Mouse (Mus musculus): ENCODE results near the gene Hmga2. TPM values are rescaled to one million over a fixed set of nuclear protein-coding genes. Genes with fewer than 3 reads are reported as not detected.
A peak's percentile ranks its signal among the peaks of the same experiment; 100 is the strongest.

The Hmga2 gene
- polyA plus RNA-seq, 1 experiment from 2014 or later: 24.7 TPM

DNA sequence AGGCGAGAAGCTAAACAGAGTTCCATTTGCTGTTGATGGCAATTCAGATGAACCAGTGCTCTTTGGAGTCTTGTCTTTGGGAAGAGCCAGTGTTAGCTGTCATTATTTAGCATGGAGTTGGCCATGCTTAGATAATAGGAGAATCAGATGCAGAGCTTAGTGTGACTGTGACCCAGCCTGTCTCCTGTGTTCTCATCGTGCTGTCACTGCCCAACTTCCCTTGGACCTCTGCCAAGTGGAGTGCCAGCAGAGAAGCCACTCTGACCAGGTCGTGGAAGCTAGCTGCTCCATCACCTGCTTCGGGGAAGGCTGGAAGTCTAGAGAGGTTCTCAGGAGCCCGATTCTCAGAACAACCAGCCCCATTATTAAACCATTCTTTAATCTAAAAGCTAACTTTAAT, 73.3 kb downstream of the Hmga2 start:
- ATAC-seq (ENCODE audit: low FRiP score, low read depth): no peak
- 68% methylated on average over 5 of the region's 5 CpGs for WGBS
- no peaks in the 10 kb centered on the region for H3K9me3 ChIP-seq
- H3K27me3 ChIP-seq (replicated peaks): no peaks in the 10 kb centered on the region
- H3K27ac ChIP-seq: no peak overlapping the region
- H3K9ac ChIP-seq: no peak overlapping the region
- H3K4me3 ChIP-seq: no peak overlapping the region
- H3K4me2 ChIP-seq (replicated peaks): no peak overlapping the region
- peaks cover 6% of the 10 kb centered on the region; the same call in 1 of the 2 replicates for H3K4me1 ChIP-seq
- H3K36me3 ChIP-seq: no peaks in the 10 kb centered on the region

GRCm38 (mm10) chr10:120401787-120402186, 74.5 kb downstream of the Hmga2 start:
- 61% methylated on average over 8 of the region's 8 CpGs for WGBS
- H3K4me1 ChIP-seq: peaks cover 6% of the 10 kb centered on the region

GRCm38 (mm10) chr10:120399846-120400510, 76.3 kb downstream of the Hmga2 start:
- H3K4me1 ChIP-seq: peaks cover 6% of the 10 kb centered on the region
- no peak overlapping the region for H3K9ac ChIP-seq
- WGBS: 72% methylated on average over 9 of the region's 9 CpGs
- H3K4me2 ChIP-seq (replicated peaks): no peak overlapping the region
- no peaks in the 10 kb centered on the region for H3K27me3 ChIP-seq (replicated peaks)
- H3K4me3 ChIP-seq: no peak overlapping the region
- no peaks in the 10 kb centered on the region for H3K36me3 ChIP-seq
- ATAC-seq (ENCODE audit: low FRiP score, low read depth): no peak
- no peaks in the 10 kb centered on the region for H3K9me3 ChIP-seq
- no peak overlapping the region for H3K27ac ChIP-seq

More at GRCm38 (mm10) chr10:120401787-120402186, 74.5 kb downstream of the Hmga2 start:
- Histone ChIP-seq H3K27me3 (replicated peaks) (no peaks in the 10 kb centered on the region), H3K9ac (no peak overlapping the region), H3K27ac (no peak overlapping the region), H3K9me3 (no peaks in the 10 kb centered on the region), H3K36me3 (no peaks in the 10 kb centered on the region), H3K4me2 (replicated peaks) (no peak overlapping the region), H3K4me3 (no peak overlapping the region)
- no peak for ATAC-seq (ENCODE audit: low FRiP score, low read depth)

DNA sequence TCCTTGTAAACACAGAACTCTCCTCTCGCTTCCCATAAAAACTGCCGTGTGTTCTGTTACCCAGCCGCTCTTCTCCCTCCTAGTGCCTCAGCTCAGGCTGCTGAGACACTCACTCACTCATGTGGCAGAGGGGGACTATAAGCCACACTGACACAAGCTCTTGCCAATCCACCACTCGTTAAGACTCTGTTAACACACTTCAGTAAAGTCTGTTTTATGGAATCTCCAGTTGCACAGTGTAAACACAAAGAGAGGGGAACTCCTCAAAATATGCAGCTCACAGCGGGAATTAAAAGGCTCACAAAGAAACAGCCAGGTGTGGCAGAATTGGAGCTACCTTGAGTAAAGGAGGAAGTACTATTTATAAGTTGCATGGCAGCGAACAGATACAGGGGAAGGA, 77.5 kb downstream of the Hmga2 start:
- Histone ChIP-seq H3K36me3 (no peaks in the 10 kb centered on the region), H3K9me3 (no peaks in the 10 kb centered on the region), H3K4me2 (replicated peaks) (no peak overlapping the region), H3K4me3 (no peak overlapping the region), H3K27me3 (replicated peaks) (no peaks in the 10 kb centered on the region), H3K9ac (no peak overlapping the region), H3K4me1 (peaks cover 6% of the 10 kb centered on the region), H3K27ac (no peak overlapping the region)
- ATAC-seq (ENCODE audit: low FRiP score, low read depth): no peak
- 54% methylated on average over 6 of the region's 6 CpGs for WGBS

DNA sequence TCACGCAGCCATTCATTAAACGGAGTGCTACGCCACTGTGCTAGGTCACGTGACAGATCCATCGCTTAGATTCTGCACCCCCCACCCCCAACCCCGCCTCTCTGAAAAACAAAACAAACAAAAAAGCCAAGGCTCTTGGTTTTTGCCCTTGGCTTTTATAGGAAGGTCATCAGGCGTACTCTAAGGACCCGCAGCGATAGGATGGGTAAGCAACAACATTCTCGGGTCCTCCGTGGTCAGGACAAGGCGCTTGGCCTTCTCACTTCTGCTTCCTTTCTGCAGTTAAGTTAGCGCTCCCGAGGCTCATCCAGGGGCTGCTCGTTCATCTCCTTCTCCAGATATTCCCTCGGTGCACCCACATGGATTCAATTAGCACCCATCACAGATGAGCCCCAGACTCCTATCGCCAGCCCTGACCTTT, 79.0 kb downstream of the Hmga2 start:
- no peaks in the 10 kb centered on the region for H3K27me3 ChIP-seq (replicated peaks)
- H3K4me2 ChIP-seq (replicated peaks): no peak overlapping the region
- peaks cover 3% of the 10 kb centered on the region for H3K4me1 ChIP-seq
- H3K36me3 ChIP-seq: no peaks in the 10 kb centered on the region
- H3K9me3 ChIP-seq: no peaks in the 10 kb centered on the region
- H3K9ac ChIP-seq: no peak overlapping the region
- ATAC-seq (ENCODE audit: low FRiP score, low read depth): no peak
- no peak overlapping the region for H3K27ac ChIP-seq
- no peak overlapping the region for H3K4me3 ChIP-seq
- WGBS: 73% methylated on average over 17 of the region's 17 CpGs

DNA sequence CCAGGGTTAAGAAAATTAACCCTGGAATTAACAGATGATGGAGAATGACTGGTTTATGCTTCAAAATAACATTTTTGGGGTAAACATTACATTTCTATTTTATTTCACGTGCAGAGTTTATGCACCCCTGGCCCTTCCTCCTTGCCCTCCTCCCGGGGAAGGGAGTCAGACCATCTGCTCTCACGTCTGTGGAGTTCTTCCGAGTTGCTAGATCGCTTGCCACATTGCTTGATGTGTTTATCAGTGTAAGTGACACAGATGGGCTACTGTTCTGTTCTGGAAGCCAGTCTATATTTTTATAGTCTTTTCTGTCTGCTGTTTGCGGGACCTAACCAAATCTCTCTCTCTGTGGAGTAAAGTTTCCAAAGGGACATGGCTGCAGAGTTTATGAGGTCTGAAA, 80.7 kb downstream of the Hmga2 start:
- no peak overlapping the region for H3K27ac ChIP-seq
- H3K4me2 ChIP-seq (replicated peaks): no peak overlapping the region
- H3K9me3 ChIP-seq: no peaks in the 10 kb centered on the region
- no peaks in the 10 kb centered on the region for H3K36me3 ChIP-seq
- H3K4me1 ChIP-seq: peaks cover 17% of the 10 kb centered on the region
- no peak for ATAC-seq (ENCODE audit: low FRiP score, low read depth)
- H3K9ac ChIP-seq: no peak overlapping the region
- H3K27me3 ChIP-seq (replicated peaks): peaks cover 2% of the 10 kb centered on the region
- no peak overlapping the region for H3K4me3 ChIP-seq
- 70% methylated on average over 6 of the region's 6 CpGs for WGBS

DNA sequence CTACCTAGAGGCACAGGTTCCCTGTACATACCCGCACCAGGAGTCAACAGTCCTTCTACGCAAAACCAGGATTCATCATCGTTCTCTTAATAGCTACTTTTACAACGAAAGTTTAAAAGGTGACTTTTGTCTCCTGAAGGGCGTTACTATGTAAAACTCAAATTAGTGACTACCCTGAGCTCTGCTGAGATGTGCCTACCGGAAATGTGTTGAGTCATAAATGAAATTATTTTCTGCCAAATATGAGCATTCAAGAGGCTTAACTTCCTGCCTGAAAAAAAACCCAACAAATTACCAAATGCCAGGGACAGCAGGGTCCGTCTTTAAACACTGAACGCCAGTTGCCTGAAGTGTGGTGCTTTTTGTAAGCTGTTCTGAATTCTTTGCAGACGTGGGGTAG, 81.5 kb downstream of the Hmga2 start:
- Histone ChIP-seq H3K9me3 (no peaks in the 10 kb centered on the region), H3K4me1 (peaks cover 17% of the 10 kb centered on the region), H3K27me3 (replicated peaks) (peaks cover 8% of the 10 kb centered on the region), H3K4me3 (no peak overlapping the region), H3K27ac (no peak overlapping the region), H3K4me2 (replicated peaks) (no peak overlapping the region), H3K36me3 (no peaks in the 10 kb centered on the region), H3K9ac (no peak overlapping the region)
- WGBS: 88% methylated on average over 9 of the region's 9 CpGs
- no peak for ATAC-seq (ENCODE audit: low FRiP score, low read depth)

GRCm38 (mm10) chr10:120391971-120392716, 84.1 kb downstream of the Hmga2 start:
- H3K9ac ChIP-seq: no peak overlapping the region; the same call in 1 of the 2 replicates
- 16% methylated on average over 14 of the region's 14 CpGs for WGBS

GRCm38 (mm10) chr10:120390912-120391835, 85.1 kb downstream of the Hmga2 start:
- H3K4me1 ChIP-seq: peaks cover 31% of the 10 kb centered on the region
- peak overlapping the region; percentile 4; the same call in 1 of the 2 replicates for H3K4me3 ChIP-seq
- no peaks in the 10 kb centered on the region for H3K9me3 ChIP-seq
- WGBS: 5% methylated on average over 28 of the region's 28 CpGs
- H3K27ac ChIP-seq: no peak overlapping the region
- H3K9ac ChIP-seq: peak overlapping the region; percentile 13; the same call in 1 of the 2 replicates
- no peak for ATAC-seq (ENCODE audit: low FRiP score, low read depth)
- no peaks in the 10 kb centered on the region for H3K36me3 ChIP-seq
- H3K27me3 ChIP-seq (replicated peaks): peaks cover 11% of the 10 kb centered on the region
- peak overlapping the region; percentile 54 for H3K4me2 ChIP-seq (replicated peaks)

More at GRCm38 (mm10) chr10:120391971-120392716, 84.1 kb downstream of the Hmga2 start:
- no peak for ATAC-seq (ENCODE audit: low FRiP score, low read depth)
- Histone ChIP-seq H3K4me2 (replicated peaks) (peak overlapping the region; percentile 54), H3K4me1 (peaks cover 29% of the 10 kb centered on the region), H3K27me3 (replicated peaks) (peaks cover 8% of the 10 kb centered on the region), H3K9me3 (no peaks in the 10 kb centered on the region), H3K4me3 (no peak overlapping the region), H3K27ac (no peak overlapping the region), H3K36me3 (no peaks in the 10 kb centered on the region)

- WGBS: 58% methylated on average over 6 of the region's 6 CpGs
- Histone ChIP-seq H3K27ac (no peak overlapping the region), H3K4me1 (peaks cover 43% of the 10 kb centered on the region), H3K9ac (no peak overlapping the region), H3K27me3 (replicated peaks) (peaks cover 14% of the 10 kb centered on the region), H3K4me2 (replicated peaks) (no peak overlapping the region), H3K36me3 (no peaks in the 10 kb centered on the region), H3K9me3 (no peaks in the 10 kb centered on the region), H3K4me3 (no peak overlapping the region)
- no peak for ATAC-seq (ENCODE audit: low FRiP score, low read depth)
These were observed 86.6 kb downstream of the Hmga2 start for GRCm38 (mm10) chr10:120389707-120390106.

DNA sequence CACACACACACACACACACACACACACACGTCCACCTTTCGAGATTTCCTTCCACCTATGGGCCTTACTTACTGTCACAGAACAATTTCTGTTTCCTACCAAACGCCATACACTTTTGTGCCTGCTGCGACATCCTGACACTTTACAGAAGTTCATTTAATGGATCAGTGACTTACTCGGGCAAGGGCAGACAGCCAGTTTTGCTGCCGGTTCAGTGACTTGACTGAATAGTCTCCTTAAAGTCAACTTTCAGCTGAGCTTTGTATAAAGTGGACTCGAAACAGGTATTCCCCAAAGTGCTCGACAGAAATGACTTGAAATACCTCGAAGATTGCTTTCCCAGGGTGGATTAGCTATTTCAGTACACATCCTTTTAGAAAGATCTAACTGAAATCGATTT, 87.3 kb downstream of the Hmga2 start:
- no peaks in the 10 kb centered on the region for H3K36me3 ChIP-seq
- peaks cover 50% of the 10 kb centered on the region for H3K4me1 ChIP-seq
- H3K4me3 ChIP-seq: no peak overlapping the region
- H3K9me3 ChIP-seq: no peaks in the 10 kb centered on the region
- H3K27me3 ChIP-seq (replicated peaks): peaks cover 14% of the 10 kb centered on the region
- H3K4me2 ChIP-seq (replicated peaks): no peak overlapping the region
- ATAC-seq (ENCODE audit: low FRiP score, low read depth): no peak
- H3K27ac ChIP-seq: no peak overlapping the region
- H3K9ac ChIP-seq: no peak overlapping the region
- WGBS: 29% methylated on average over 10 of the region's 10 CpGs

GRCm38 (mm10) chr10:120388400-120388871, 87.8 kb downstream of the Hmga2 start:
- peak; percentile 18; the same call in 1 of the 2 replicates for ATAC-seq (ENCODE audit: low FRiP score, low read depth)

More at GRCm38 (mm10) chr10:120388400-120388871, 87.8 kb downstream of the Hmga2 start:
- Histone ChIP-seq H3K36me3 (no peaks in the 10 kb centered on the region), H3K9ac (no peak overlapping the region), H3K27ac (no peak overlapping the region), H3K27me3 (replicated peaks) (peaks cover 14% of the 10 kb centered on the region), H3K4me1 (peaks cover 55% of the 10 kb centered on the region), H3K9me3 (no peaks in the 10 kb centered on the region), H3K4me2 (replicated peaks) (peak overlapping the region; percentile 9; the same call in 1 of the 2 replicates), H3K4me3 (no peak overlapping the region)
- 6% methylated on average over 8 of the region's 8 CpGs for WGBS
